Mouse (Mus musculus): ENCODE data around the gene Catsperd.

Catsperd gene

DNA sequence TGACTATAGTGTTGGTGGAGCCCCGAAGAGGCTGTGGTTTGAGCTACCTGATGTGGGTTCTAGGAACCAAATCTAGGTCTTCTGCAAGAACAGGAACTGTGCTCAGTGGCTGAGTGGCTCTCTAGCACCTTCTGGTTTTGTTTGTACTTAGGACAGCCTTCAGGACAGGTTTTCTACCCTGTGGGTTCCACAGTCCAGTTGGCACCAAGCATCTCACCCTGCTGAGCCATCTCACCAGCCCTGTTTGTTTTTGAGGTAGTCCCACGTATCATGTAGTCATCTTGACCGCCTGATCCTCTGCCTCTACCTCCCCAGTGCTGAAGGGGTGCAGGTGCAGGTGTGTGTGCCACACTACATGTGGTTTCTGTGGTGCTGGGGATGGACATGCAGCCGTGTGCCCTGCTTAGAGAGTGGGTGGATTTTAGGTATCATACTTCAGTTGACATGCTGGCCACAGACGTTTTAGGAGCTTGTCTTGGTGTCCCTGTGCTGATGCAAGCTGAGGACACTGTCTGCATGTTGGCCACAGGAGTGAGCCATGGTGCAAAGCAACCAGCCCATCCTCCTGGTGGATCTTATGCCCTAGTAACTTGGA lies 55.7 kb downstream of the Catsperd start:
- Histone ChIP-seq H3K9me3 (ENCODE audit: low read length) (no peaks in the 10 kb centered on the region), H3K4me1 (replicated peaks; ENCODE audit: low read depth, low read length) (peaks cover 70% of the 10 kb centered on the region), H3K27me3 (ENCODE audit: insufficient read depth, low read length) (no peaks in the 10 kb centered on the region), H3K4me3 (replicated peaks; ENCODE audit: low read length) (no peak overlapping the region), H3K36me3 (ENCODE audit: insufficient read depth, low read length) (peaks cover 99% of the 10 kb centered on the region)
- TF ChIP-seq CTCF (conservative IDR thresholded peaks at IDR 0.05; ENCODE audit: low read length) (no peak), NANOG (IDR thresholded peaks at IDR 0.05; ENCODE audit: borderline replicate concordance, low read length) (no peak), POU5F1 (IDR thresholded peaks at IDR 0.05; ENCODE audit: borderline replicate concordance, low read length) (no peak)

DNA sequence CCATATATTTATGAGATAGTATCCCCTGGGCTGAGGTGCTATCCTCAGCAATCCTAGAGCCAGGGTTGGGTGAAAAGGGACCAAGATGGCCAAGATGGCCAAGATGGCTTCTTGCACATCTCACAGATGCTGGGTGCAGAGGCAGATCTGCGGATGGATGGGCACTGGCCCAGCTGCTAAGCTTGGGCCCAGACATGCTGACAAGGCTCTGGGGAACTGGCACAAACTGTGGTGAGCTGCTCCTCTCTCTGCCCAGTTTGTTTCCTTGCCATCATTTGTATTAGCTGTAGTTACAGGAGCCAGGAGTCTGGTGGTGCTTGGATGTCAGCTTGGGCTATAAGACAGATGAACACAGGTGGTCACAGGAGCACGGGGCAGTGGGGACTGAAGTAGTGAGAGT lies 56.7 kb downstream of the Catsperd start:
- Histone ChIP-seq H3K4me3 (replicated peaks; ENCODE audit: low read length) (no peak overlapping the region), H3K9me3 (ENCODE audit: low read length) (no peaks in the 10 kb centered on the region), H3K27me3 (ENCODE audit: insufficient read depth, low read length) (no peaks in the 10 kb centered on the region), H3K36me3 (ENCODE audit: insufficient read depth, low read length) (peaks cover 99% of the 10 kb centered on the region), H3K4me1 (replicated peaks; ENCODE audit: low read depth, low read length) (peaks cover 65% of the 10 kb centered on the region)
- TF ChIP-seq NANOG (IDR thresholded peaks at IDR 0.05; ENCODE audit: borderline replicate concordance, low read length) (no peak), POU5F1 (IDR thresholded peaks at IDR 0.05; ENCODE audit: borderline replicate concordance, low read length) (no peak), CTCF (conservative IDR thresholded peaks at IDR 0.05; ENCODE audit: low read length) (no peak)

DNA sequence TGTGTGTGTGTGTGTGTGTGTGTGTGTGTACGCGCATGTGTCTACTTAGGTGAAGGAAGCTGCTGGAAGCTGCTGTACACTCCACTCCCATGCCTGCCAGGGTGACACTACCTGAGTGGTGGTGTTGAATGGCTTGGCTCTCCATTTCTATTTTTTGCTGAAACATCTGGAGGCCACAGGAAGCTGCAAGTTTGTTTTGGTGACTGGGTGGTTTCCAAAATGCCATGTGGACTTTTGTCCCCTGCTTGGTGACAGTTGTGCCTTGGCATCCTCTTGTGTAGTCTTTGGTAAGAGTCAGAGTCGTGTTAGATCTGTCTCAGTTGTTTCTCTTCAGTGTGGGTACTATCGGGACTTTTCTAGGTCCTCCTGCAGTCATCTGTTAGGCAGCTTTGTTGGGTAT lies 58.9 kb downstream of the Catsperd start:
- Histone ChIP-seq H3K4me3 (replicated peaks; ENCODE audit: low read length) (no peak overlapping the region), H3K4me1 (replicated peaks; ENCODE audit: low read depth, low read length) (peaks cover 57% of the 10 kb centered on the region), H3K36me3 (ENCODE audit: insufficient read depth, low read length) (peaks cover 100% of the 10 kb centered on the region), H3K27me3 (ENCODE audit: insufficient read depth, low read length) (no peaks in the 10 kb centered on the region), H3K9me3 (ENCODE audit: low read length) (no peaks in the 10 kb centered on the region)
- TF ChIP-seq POU5F1 (IDR thresholded peaks at IDR 0.05; ENCODE audit: borderline replicate concordance, low read length), result no peak
- no peak for TF ChIP-seq NANOG (IDR thresholded peaks at IDR 0.05; ENCODE audit: borderline replicate concordance, low read length)
- no peak for TF ChIP-seq CTCF (conservative IDR thresholded peaks at IDR 0.05; ENCODE audit: low read length)

DNA sequence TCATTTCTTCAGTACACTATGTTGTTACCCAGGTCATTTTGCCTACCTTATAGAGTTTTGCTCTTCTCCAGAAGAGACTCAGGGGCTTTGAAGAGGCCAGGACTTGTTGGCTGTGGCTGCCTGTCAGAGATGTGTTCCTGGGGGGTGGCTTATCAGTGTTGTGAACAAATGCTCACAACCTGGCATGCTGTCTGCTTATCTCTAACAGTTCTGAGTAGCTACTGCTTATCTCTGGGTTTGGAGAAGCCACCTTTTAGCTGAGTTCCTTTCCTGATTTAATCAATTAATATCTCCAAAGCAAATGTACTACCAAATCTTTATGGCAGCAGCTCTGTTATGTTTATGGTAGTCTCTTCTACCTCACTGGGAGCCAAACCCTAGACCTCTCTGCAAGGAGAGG lies 60.1 kb downstream of the Catsperd start:
- Histone ChIP-seq H3K9me3 (ENCODE audit: low read length) (no peaks in the 10 kb centered on the region), H3K4me1 (replicated peaks; ENCODE audit: low read depth, low read length) (peaks cover 54% of the 10 kb centered on the region), H3K4me3 (replicated peaks; ENCODE audit: low read length) (no peak overlapping the region), H3K27me3 (ENCODE audit: insufficient read depth, low read length) (no peaks in the 10 kb centered on the region), H3K36me3 (ENCODE audit: insufficient read depth, low read length) (peaks cover 100% of the 10 kb centered on the region)
- TF ChIP-seq CTCF (conservative IDR thresholded peaks at IDR 0.05; ENCODE audit: low read length), result no peak
- TF ChIP-seq POU5F1 (IDR thresholded peaks at IDR 0.05; ENCODE audit: borderline replicate concordance, low read length), result no peak
- no peak for TF ChIP-seq NANOG (IDR thresholded peaks at IDR 0.05; ENCODE audit: borderline replicate concordance, low read length)

DNA sequence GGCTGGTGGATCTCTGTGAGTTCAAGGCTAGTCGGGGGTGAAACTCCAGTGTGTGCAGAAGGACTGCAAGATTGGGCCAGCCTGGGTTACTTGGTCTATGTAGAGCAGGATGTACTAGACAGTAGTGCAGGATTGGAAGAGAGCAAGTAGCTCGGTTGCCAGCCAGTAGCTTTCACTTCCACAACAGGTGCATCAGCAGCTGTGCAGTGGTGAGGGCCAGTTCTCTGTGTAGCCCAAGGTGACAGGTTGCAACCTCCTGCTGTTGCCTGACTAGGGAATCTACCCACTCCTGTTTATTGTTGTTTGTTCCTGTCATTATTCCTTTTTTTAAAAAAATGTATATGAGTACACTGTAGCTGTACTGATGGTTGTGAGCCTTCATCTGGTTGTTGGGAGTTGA lies 60.7 kb downstream of the Catsperd start:
- TF ChIP-seq POU5F1 (IDR thresholded peaks at IDR 0.05; ENCODE audit: borderline replicate concordance, low read length) (no peak), CTCF (conservative IDR thresholded peaks at IDR 0.05; ENCODE audit: low read length) (no peak), NANOG (IDR thresholded peaks at IDR 0.05; ENCODE audit: borderline replicate concordance, low read length) (no peak)
- H3K36me3 ChIP-seq (ENCODE audit: insufficient read depth, low read length), result peaks cover 100% of the 10 kb centered on the region
- peaks cover 52% of the 10 kb centered on the region for H3K4me1 ChIP-seq (replicated peaks; ENCODE audit: low read depth, low read length)
- no peaks in the 10 kb centered on the region for H3K9me3 ChIP-seq (ENCODE audit: low read length)
- H3K4me3 ChIP-seq (replicated peaks; ENCODE audit: low read length), result no peak overlapping the region
- H3K27me3 ChIP-seq (ENCODE audit: insufficient read depth, low read length), result no peaks in the 10 kb centered on the region

DNA sequence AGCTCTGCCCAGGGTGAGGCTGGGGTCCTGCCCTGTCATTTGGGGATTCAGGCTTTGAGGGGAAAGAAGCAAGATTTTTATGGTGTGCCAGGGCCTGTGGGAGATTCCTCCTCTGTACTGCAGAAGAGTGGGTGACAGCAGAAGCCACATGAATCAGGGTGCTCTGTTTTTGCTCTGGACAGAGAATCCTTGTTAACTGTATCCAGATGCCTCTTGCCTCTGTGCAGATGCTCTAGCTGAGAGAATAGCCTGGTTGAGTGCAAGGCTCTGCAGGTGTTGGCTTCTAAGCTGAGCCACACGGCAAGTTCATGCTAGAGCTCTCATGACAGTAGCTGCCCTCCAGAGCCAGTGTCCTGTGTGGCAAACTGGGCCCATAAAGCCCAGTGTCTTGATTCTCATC lies 65.5 kb downstream of the Catsperd start:
- H3K4me3 ChIP-seq (replicated peaks; ENCODE audit: low read length), result no peak overlapping the region
- TF ChIP-seq CTCF (conservative IDR thresholded peaks at IDR 0.05; ENCODE audit: low read length), result no peak
- H3K36me3 ChIP-seq (ENCODE audit: insufficient read depth, low read length), result peaks cover 99% of the 10 kb centered on the region
- H3K9me3 ChIP-seq (ENCODE audit: low read length), result no peaks in the 10 kb centered on the region
- peaks cover 49% of the 10 kb centered on the region for H3K4me1 ChIP-seq (replicated peaks; ENCODE audit: low read depth, low read length)
- no peaks in the 10 kb centered on the region for H3K27me3 ChIP-seq (ENCODE audit: insufficient read depth, low read length)

DNA sequence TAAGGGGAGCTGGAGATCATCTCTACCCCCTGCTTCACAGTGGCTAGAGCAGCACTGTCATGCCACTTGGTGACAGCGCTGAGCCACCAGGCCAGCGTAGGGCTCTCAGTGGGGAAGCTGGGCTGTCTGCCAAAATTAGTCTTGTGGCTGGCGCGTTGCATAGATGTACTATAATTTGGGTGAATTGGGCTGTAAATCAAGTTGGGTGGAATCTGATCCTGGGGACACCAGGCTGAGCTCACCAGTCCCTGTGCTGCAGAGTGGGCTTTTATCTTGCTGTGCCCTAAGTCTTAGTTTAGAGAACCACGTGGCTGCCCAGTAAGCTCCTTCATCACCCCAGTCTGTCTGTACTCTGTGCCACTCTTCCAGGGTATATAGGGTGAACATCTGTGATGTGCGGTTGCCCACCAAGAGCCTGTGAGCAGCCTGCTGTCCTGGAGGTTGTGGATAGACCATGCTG lies 65.9 kb downstream of the Catsperd start:
- Histone ChIP-seq H3K4me1 (replicated peaks; ENCODE audit: low read depth, low read length) (peaks cover 45% of the 10 kb centered on the region), H3K36me3 (ENCODE audit: insufficient read depth, low read length) (peaks cover 99% of the 10 kb centered on the region), H3K9me3 (ENCODE audit: low read length) (no peaks in the 10 kb centered on the region), H3K27me3 (ENCODE audit: insufficient read depth, low read length) (no peaks in the 10 kb centered on the region), H3K4me3 (replicated peaks; ENCODE audit: low read length) (no peak overlapping the region)
- no peak for TF ChIP-seq NANOG (IDR thresholded peaks at IDR 0.05; ENCODE audit: borderline replicate concordance, low read length)
- TF ChIP-seq CTCF (conservative IDR thresholded peaks at IDR 0.05; ENCODE audit: low read length), result no peak
- TF ChIP-seq POU5F1 (IDR thresholded peaks at IDR 0.05; ENCODE audit: borderline replicate concordance, low read length), result no peak

DNA sequence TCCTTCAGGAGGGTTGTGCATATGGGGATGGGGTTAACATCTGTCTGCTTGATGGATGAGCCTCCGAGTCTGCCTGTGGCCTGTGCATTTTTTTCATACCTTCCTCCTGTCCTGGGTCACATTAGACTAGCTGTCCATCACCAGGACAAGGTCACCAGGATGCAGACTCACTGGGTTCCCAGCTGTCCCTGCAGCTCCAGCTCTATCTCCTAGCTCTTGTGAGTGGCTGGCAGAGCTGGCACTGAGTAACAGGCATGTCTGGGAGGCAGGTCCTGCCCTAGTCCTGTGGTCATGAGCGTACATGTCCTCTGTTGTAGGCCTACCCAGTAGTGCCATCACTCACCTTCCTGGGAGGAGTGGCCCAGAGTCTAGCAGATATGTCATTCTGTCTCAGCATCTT lies 72.5 kb downstream of the Catsperd start:
- no peaks in the 10 kb centered on the region for H3K27me3 ChIP-seq (ENCODE audit: insufficient read depth, low read length)
- TF ChIP-seq NANOG (IDR thresholded peaks at IDR 0.05; ENCODE audit: borderline replicate concordance, low read length), result no peak
- TF ChIP-seq CTCF (conservative IDR thresholded peaks at IDR 0.05; ENCODE audit: low read length), result no peak
- TF ChIP-seq POU5F1 (IDR thresholded peaks at IDR 0.05; ENCODE audit: borderline replicate concordance, low read length), result no peak
- peaks cover 98% of the 10 kb centered on the region for H3K36me3 ChIP-seq (ENCODE audit: insufficient read depth, low read length)
- H3K9me3 ChIP-seq (ENCODE audit: low read length), result no peaks in the 10 kb centered on the region
- no peak overlapping the region for H3K4me3 ChIP-seq (replicated peaks; ENCODE audit: low read length)
- H3K4me1 ChIP-seq (replicated peaks; ENCODE audit: low read depth, low read length), result peaks cover 17% of the 10 kb centered on the region

DNA sequence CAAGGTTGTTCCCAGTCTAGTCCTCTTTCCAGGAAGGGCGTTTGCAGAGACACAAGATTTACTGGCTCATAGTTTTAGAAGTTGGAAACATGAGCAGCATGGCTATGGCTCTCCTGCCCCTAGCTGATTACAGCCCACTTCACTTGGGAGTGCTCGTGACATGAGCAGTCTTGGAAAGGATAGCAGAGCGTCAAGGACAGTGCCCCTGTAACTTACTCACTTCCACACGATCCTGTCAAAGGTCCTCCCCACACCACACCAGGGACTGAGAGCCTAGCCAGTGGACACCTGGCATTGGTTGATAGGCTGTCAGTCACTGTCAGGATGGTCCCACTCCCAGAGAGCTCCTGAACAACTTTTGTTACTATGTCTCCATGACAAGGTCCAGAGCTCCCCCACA lies 75.1 kb downstream of the Catsperd start:
- no peak overlapping the region for H3K4me3 ChIP-seq (replicated peaks; ENCODE audit: low read length)
- H3K9me3 ChIP-seq (ENCODE audit: low read length), result no peaks in the 10 kb centered on the region
- TF ChIP-seq POU5F1 (IDR thresholded peaks at IDR 0.05; ENCODE audit: borderline replicate concordance, low read length), result no peak
- no peak for TF ChIP-seq CTCF (conservative IDR thresholded peaks at IDR 0.05; ENCODE audit: low read length)
- TF ChIP-seq NANOG (IDR thresholded peaks at IDR 0.05; ENCODE audit: borderline replicate concordance, low read length), result no peak
- H3K36me3 ChIP-seq (ENCODE audit: insufficient read depth, low read length), result peaks cover 98% of the 10 kb centered on the region
- no peaks in the 10 kb centered on the region for H3K27me3 ChIP-seq (ENCODE audit: insufficient read depth, low read length)
- H3K4me1 ChIP-seq (replicated peaks; ENCODE audit: low read depth, low read length), result peaks cover 23% of the 10 kb centered on the region

Data from E14TG2a.4 (cell line).